Mouse (Mus musculus) MEL (cell line): ENCODE measurements around the gene Plekhg6. TPM values are rescaled to one million over a fixed set of nuclear protein-coding genes. Genes with fewer than 3 reads are reported as not detected.

ENCODE experiments used
- DNase-seq: peaks from one replicate; pipeline ENCODE4 v3.0.0; 2011; ENCODE audit warnings: low read depth, low spot score
- H3K27ac ChIP-seq: 2 replicates; pipeline ENCODE4 v1.5.1; 2012; ENCODE audit warnings: low read depth, mild to moderate bottlenecking, control low read depth, low read length, moderate library complexity; ENCODE audit not compliant: control insufficient read depth
- H3K27me3 ChIP-seq, 2 experiments: fragments of 150-350 bp in 1 of 2; sonication (generic) in 1 of 2; 2 replicates each; pipeline ENCODE4 v1.6.1; 2012; ENCODE audit warnings: low read length in 2 of 2, mild to moderate bottlenecking in 2 of 2, improper control_type of control experiment in 1 of 2, moderate library complexity in 1 of 2; ENCODE audit not compliant: insufficient read depth in 2 of 2, control insufficient read depth in 1 of 2
- H3K36me3 ChIP-seq, 2 experiments: 2 replicates each; pipeline ENCODE4 v1.6.1; 2012 to 2014; ENCODE audit warnings: low read length in 2 of 2, improper control_type of control experiment in 1 of 2, inconsistent platforms in 1 of 2, mild to moderate bottlenecking in 1 of 2; ENCODE audit not compliant: insufficient read depth in 2 of 2, control insufficient read depth in 1 of 2
- H3K4me1 ChIP-seq, 2 experiments: fragments of 150-350 bp in 1 of 2; sonication (generic) in 1 of 2; 2 replicates each; pipeline ENCODE4 v1.6.1; 2012; ENCODE audit warnings: low read length in 2 of 2, improper control_type of control experiment in 1 of 2, mild to moderate bottlenecking in 1 of 2; ENCODE audit not compliant: insufficient read depth in 2 of 2, control insufficient read depth in 1 of 2
- H3K4me3 ChIP-seq, 2 experiments: fragments of 150-350 bp in 1 of 2; sonication (generic) in 1 of 2; 2 replicates each; pipeline ENCODE4 v1.5.1; 2012; ENCODE audit warnings: low read depth in 2 of 2, low read length in 2 of 2, mild to moderate bottlenecking in 2 of 2, moderate library complexity in 2 of 2, control low read depth in 1 of 2, improper control_type of control experiment in 1 of 2; ENCODE audit not compliant: control insufficient read depth in 1 of 2, insufficient read depth in 1 of 2
- H3K79me2 ChIP-seq: 2 replicates; pipeline ENCODE4 v1.6.1; 2012; ENCODE audit warnings: mild to moderate bottlenecking, low read length, moderate library complexity; ENCODE audit not compliant: control insufficient read depth, poor library complexity, insufficient read depth
- H3K9ac ChIP-seq: 2 replicates; pipeline ENCODE4 v1.6.1; 2012; ENCODE audit warnings: low read depth, mild to moderate bottlenecking, control low read depth, low read length, moderate library complexity; ENCODE audit not compliant: control insufficient read depth, poor library complexity, severe bottlenecking
- H3K9me3 ChIP-seq: fragments of 150-350 bp; sonication (generic); replicated peaks from 2 replicates; pipeline ENCODE4 v1.6.1; 2012; ENCODE audit warnings: mild to moderate bottlenecking, low read length, improper control_type of control experiment, moderate library complexity; ENCODE audit not compliant: insufficient read depth
- BHLHE40 ChIP-seq: IDR thresholded peaks from 2 replicates; pipeline ENCODE4 v1.6.1; 2012; ENCODE audit warnings: low read depth, mild to moderate bottlenecking, inconsistent platforms, low read length, improper control_type of control experiment, borderline replicate concordance
- CHD2 ChIP-seq: IDR thresholded peaks from 2 replicates; pipeline ENCODE4 v1.6.1; 2011; ENCODE audit warnings: low read length, improper control_type of control experiment
- CTCF ChIP-seq, 3 experiments: IDR thresholded peaks in 2 of 3; conservative IDR thresholded peaks in 1 of 3; 2 replicates each; pipeline ENCODE4 v1.5.1; 2011 to 2012; ENCODE audit warnings: low read length in 3 of 3, low read depth in 2 of 3, mild to moderate bottlenecking in 2 of 3, improper control_type of control experiment in 1 of 3, inconsistent platforms in 1 of 3, mixed read lengths in 1 of 3, moderate library complexity in 1 of 3; ENCODE audit not compliant: control insufficient read depth in 1 of 3, insufficient read depth in 1 of 3, poor library complexity in 1 of 3, severe bottlenecking in 1 of 3
- ELF1 ChIP-seq: IDR thresholded peaks from 2 replicates; pipeline ENCODE4 v1.6.1; 2014; ENCODE audit warnings: low read depth, mild to moderate bottlenecking, inconsistent platforms, low read length, improper control_type of control experiment, moderate library complexity
- ETS1 ChIP-seq: IDR thresholded peaks from 2 replicates; pipeline ENCODE4 v1.6.1; 2012; ENCODE audit warnings: low read depth, mild to moderate bottlenecking, inconsistent platforms, low read length, improper control_type of control experiment, moderate library complexity
- GABPA ChIP-seq: IDR thresholded peaks from 2 replicates; pipeline ENCODE4 v1.6.1; 2012; ENCODE audit warnings: low read depth, mild to moderate bottlenecking, inconsistent platforms, low read length, improper control_type of control experiment, moderate library complexity
- HCFC1 ChIP-seq: IDR thresholded peaks from 2 replicates; pipeline ENCODE4 v1.6.1; 2012; ENCODE audit warnings: low read depth, mild to moderate bottlenecking, inconsistent platforms, low read length, improper control_type of control experiment, moderate library complexity
- MAX ChIP-seq: IDR thresholded peaks from 2 replicates; pipeline ENCODE4 v1.6.1; 2011; ENCODE audit warnings: low read length, improper control_type of control experiment
- MAZ ChIP-seq: IDR thresholded peaks from 2 replicates; pipeline ENCODE4 v1.6.1; 2012; ENCODE audit warnings: low read depth, mild to moderate bottlenecking, inconsistent platforms, low read length, improper control_type of control experiment
- MXI1 ChIP-seq: IDR thresholded peaks from 2 replicates; pipeline ENCODE4 v1.6.1; 2011; ENCODE audit warnings: mild to moderate bottlenecking, low read depth, low read length, improper control_type of control experiment
- MYC ChIP-seq: IDR thresholded peaks from 2 replicates; pipeline ENCODE4 v1.6.1; 2011; ENCODE audit warnings: low read depth, mild to moderate bottlenecking, low read length, improper control_type of control experiment, moderate library complexity
- NRF1 ChIP-seq: IDR thresholded peaks from 2 replicates; pipeline ENCODE4 v1.6.1; 2014; ENCODE audit warnings: low read depth, mild to moderate bottlenecking, inconsistent platforms, low read length, improper control_type of control experiment, moderate library complexity; ENCODE audit not compliant: poor library complexity, insufficient read depth, severe bottlenecking
- SIN3A ChIP-seq: IDR thresholded peaks from 2 replicates; pipeline ENCODE4 v1.6.1; 2012; ENCODE audit warnings: low read length, improper control_type of control experiment, inconsistent platforms
- SMC3 ChIP-seq: IDR thresholded peaks from 2 replicates; pipeline ENCODE4 v1.6.1; 2011; ENCODE audit warnings: low read depth, low read length, improper control_type of control experiment
- USF1 ChIP-seq: IDR thresholded peaks from 2 replicates; pipeline ENCODE4 v1.6.1; 2014; ENCODE audit warnings: low read depth, mild to moderate bottlenecking, inconsistent platforms, low read length, improper control_type of control experiment, moderate library complexity
- polyA plus RNA-seq, 2 experiments: library from polyadenylated mRNA; stranded (reverse) in 1 of 2; unstranded in 1 of 2; fragments of >175 nt in 1 of 2; fragments of >200 nt in 1 of 2; gene quantifications; 2 replicates each; pipeline versions ENCODE4 v1.2.1 to v1.2.4; 2012; ENCODE audit warnings: low replicate concordance in 2 of 2, low read depth in 1 of 2; ENCODE audit not compliant: insufficient read length in 2 of 2, insufficient read depth in 1 of 2, missing spikeins in 1 of 2
- total RNA-seq: library from RNA; depleted of rRNA; stranded (reverse); fragments of 300-350 nt; gene quantifications from 2 replicates; pipeline ENCODE4 v1.2.3, GENCODE M21; 2012

Gene Plekhg6
- total and polyA plus RNA-seq, 3 experiments = 0.13 TPM; not detected in 2

DNA sequence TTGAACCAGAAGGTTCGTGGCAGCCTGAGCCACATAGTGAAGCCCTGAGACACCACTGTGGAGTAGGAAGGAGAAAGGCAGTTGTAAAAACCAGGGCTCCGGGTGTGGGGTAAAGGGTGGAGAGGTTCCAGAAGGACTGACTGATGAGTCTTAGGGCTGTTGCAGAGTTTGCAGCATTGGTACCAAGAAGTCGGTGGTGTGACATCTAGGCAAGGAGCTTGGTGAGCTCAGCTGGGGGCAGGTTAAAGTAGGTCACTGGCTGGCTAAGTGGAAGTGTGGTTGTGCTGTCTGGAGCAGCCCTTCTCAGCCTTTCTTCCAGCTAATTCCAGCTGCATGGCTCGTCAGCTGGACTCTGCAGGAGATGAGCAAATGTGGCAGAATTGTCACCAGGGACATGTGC is 27.8 kb downstream of the Plekhg6 start:
- Histone ChIP-seq H3K27ac (no peak overlapping the region), H3K27me3 (no peaks in the 10 kb centered on the region), H3K4me1 (peaks cover 14 to 53% of the 10 kb centered on the region in 2 experiments), H3K36me3 (peaks cover 0 to 42% of the 10 kb centered on the region in 2 experiments; a peak in 2 of 4 replicates), H3K9me3 (no peaks in the 10 kb centered on the region), H3K9ac (no peak overlapping the region), H3K79me2 (peaks cover 28% of the 10 kb centered on the region), H3K4me3 (no peak overlapping the region)
- DNase-seq = no peak
- no peak for TF ChIP-seq BHLHE40

DNA sequence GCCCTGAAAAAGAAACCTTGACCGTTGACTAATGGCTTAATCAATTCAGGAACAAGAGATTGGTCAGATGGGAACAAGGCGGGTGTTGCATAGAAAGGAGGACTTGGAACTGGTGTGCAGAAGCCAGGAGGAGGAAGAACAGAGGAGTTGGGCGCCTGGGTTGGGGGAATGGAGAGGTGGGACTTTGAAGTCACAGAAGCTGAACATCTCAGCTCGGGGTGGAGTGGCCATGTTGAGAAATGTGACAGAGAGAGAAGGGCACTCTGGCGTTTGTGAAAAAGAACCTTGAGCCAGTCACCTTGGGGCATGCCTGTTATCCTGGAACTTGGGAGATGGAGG is 28.6 kb downstream of the Plekhg6 start:
- H3K4me1 ChIP-seq = peaks cover 14 to 53% of the 10 kb centered on the region in 2 experiments
- DNase-seq = no peak
- TF ChIP-seq NRF1 (no peak), MYC (no peak), SMC3 (no peak), MAX (no peak)
- TF ChIP-seq, all 39 proteins: peak for 0
- peaks cover 0 to 42% of the 10 kb centered on the region in 2 experiments; a peak in 2 of 4 replicates for H3K36me3 ChIP-seq
- H3K27ac ChIP-seq = no peak overlapping the region
- H3K9ac ChIP-seq = no peak overlapping the region
- no peaks in the 10 kb centered on the region for H3K9me3 ChIP-seq
- H3K27me3 ChIP-seq = no peaks in the 10 kb centered on the region
- H3K4me3 ChIP-seq = no peak overlapping the region
- H3K79me2 ChIP-seq = peaks cover 28% of the 10 kb centered on the region

- Histone ChIP-seq H3K79me2 (peaks cover 28% of the 10 kb centered on the region), H3K27me3 (no peaks in the 10 kb centered on the region), H3K4me3 (peak overlapping the region in 1 of 2 experiments; percentile 26; a peak in 1 of 4 replicates), H3K27ac (no peak overlapping the region), H3K36me3 (peaks cover 0 to 42% of the 10 kb centered on the region in 2 experiments; a peak in 2 of 4 replicates), H3K9me3 (no peaks in the 10 kb centered on the region), H3K4me1 (peaks cover 14 to 53% of the 10 kb centered on the region in 2 experiments), H3K9ac (no peak overlapping the region)
- TF ChIP-seq SIN3A = no peak
- TF ChIP-seq HCFC1 = no peak
- no peak for TF ChIP-seq CTCF (IDR thresholded peaks at IDR 0.05 in 2 of 3, conservative IDR thresholded peaks at IDR 0.05 in 1 of 3; ENCODE audit: control insufficient read depth in 1 of 3, insufficient read depth in 1 of 3, low read depth in 2 of 3, low read length in 3 of 3, poor library complexity in 1 of 3, severe bottlenecking in 1 of 3)
- no peak for TF ChIP-seq ETS1
- TF ChIP-seq CHD2 = no peak
- TF ChIP-seq ELF1 = no peak
- TF ChIP-seq MXI1 = no peak
- TF ChIP-seq USF1 = no peak
- no peak for TF ChIP-seq GABPA
- no peak for TF ChIP-seq MAZ
- no peak for DNase-seq
These were observed 29.1 kb downstream of the Plekhg6 start for GRCm38 (mm10) chr6:125351368-125352045.
